In genomic region chr14:86749425-86749824, GRCm38 (mm10) we compare ENCODE assay signal across 13 mouse cellular contexts.
DNase-seq lines count a peak whose midpoint lies in the region; ATAC-seq and TF ChIP-seq lines count a peak whose summit lies in the region.
"Had no signal": no experiment of that assay in that cellular context is flagged by ENCODE, and none has a peak within 500 bp of the region (broad histone marks: within the 10 kb centered on the region; RNA-seq: fewer than 3 reads in every experiment).

No protein-coding gene starts in this region.

- H3K27ac ChIP-seq in neural tube, embryonic 12.5 days: no peak overlapping the region
- 0 out of 2 replicates have a peak overlapping the region, but pooled peaks have one; percentile 10 for H3K27ac ChIP-seq in hindbrain, embryonic 13.5 days
- H3K27ac ChIP-seq in midbrain, embryonic 14.5 days (replicated peaks; ENCODE audit: low read depth, low read length): peak overlapping the region; percentile 60; the same call in 1 of the 2 replicates
- H3K27ac ChIP-seq in kidney, adult 2 months (ENCODE audit: insufficient read depth, low read depth, low read length): no peak overlapping the region
- H3K27ac ChIP-seq: heart, embryonic 13.5 days; kidney, embryonic 15.5 days; liver, embryonic 13.5 days had no signal

- peak overlapping the region; percentile 47; the same call in 1 of the 2 replicates for H3K4me2 ChIP-seq in neural tube, embryonic 12.5 days (replicated peaks)
- 0 out of 2 replicates have a peak overlapping the region, but pooled peaks have one; percentile 46 for H3K4me2 ChIP-seq in hindbrain, embryonic 13.5 days
- H3K4me2 ChIP-seq in midbrain, embryonic 14.5 days (ENCODE audit: low read length): peak overlapping the region; percentile 46
- H3K4me2 ChIP-seq: kidney, embryonic 15.5 days; liver, embryonic 13.5 days had no signal

- no peak overlapping the region for H3K9ac ChIP-seq in neural tube, embryonic 12.5 days
- no peak overlapping the region for H3K9ac ChIP-seq in hindbrain, embryonic 13.5 days
- H3K9ac ChIP-seq in midbrain, embryonic 14.5 days (replicated peaks; ENCODE audit: low read length): no peak overlapping the region
- H3K9ac ChIP-seq: kidney, embryonic 15.5 days; liver, embryonic 13.5 days had no signal

- WGBS in neural tube, embryonic 12.5 days: 62% methylated on average over 4 of the region's 4 CpGs
- 40% methylated on average over 4 of the region's 4 CpGs for WGBS in hindbrain, embryonic 13.5 days
- WGBS in midbrain, embryonic 14.5 days: 30% methylated on average over 4 of the region's 4 CpGs
- 88% methylated on average over 4 of the region's 4 CpGs for WGBS in kidney, adult 2 months

- H3K27me3 ChIP-seq in neural tube, embryonic 12.5 days (replicated peaks): no peaks in the 10 kb centered on the region
- H3K27me3 ChIP-seq in hindbrain, embryonic 13.5 days: no peaks in the 10 kb centered on the region
- H3K27me3 ChIP-seq in midbrain, embryonic 14.5 days (ENCODE audit: control insufficient read depth, insufficient read depth, low read length): no peaks in the 10 kb centered on the region
- no peaks in the 10 kb centered on the region for H3K27me3 ChIP-seq in kidney, adult 2 months (replicated peaks; ENCODE audit: control insufficient read depth, insufficient read depth, low read length)
- H3K27me3 ChIP-seq: heart, embryonic 13.5 days; kidney, embryonic 15.5 days; liver, embryonic 13.5 days had no signal

- H3K36me3 ChIP-seq in neural tube, embryonic 12.5 days: no peaks in the 10 kb centered on the region
- H3K36me3 ChIP-seq in hindbrain, embryonic 13.5 days: no peaks in the 10 kb centered on the region
- H3K36me3 ChIP-seq in midbrain, embryonic 14.5 days (ENCODE audit: control insufficient read depth, insufficient read depth, low read length): no peaks in the 10 kb centered on the region
- no peaks in the 10 kb centered on the region for H3K36me3 ChIP-seq in kidney, adult 2 months (ENCODE audit: control insufficient read depth, insufficient read depth, low read length)
- H3K36me3 ChIP-seq: kidney, embryonic 15.5 days had no signal

- H3K9me3 ChIP-seq in neural tube, embryonic 12.5 days: no peaks in the 10 kb centered on the region
- no peaks in the 10 kb centered on the region for H3K9me3 ChIP-seq in hindbrain, embryonic 13.5 days
- H3K9me3 ChIP-seq in midbrain, embryonic 14.5 days (ENCODE audit: control insufficient read depth, low read length): no peaks in the 10 kb centered on the region
- H3K9me3 ChIP-seq: heart, embryonic 13.5 days; kidney, embryonic 15.5 days; liver, embryonic 13.5 days had no signal

- DNase-seq in neural tube, embryonic 10.5 days (ENCODE audit: extremely low spot score, low spot score): no peak
- peak; percentile 42 for DNase-seq in midbrain, embryonic 14.5 days
- no peak for DNase-seq in kidney, adult 2 months
- no peak for DNase-seq in lung, postnatal 14 days
- no peak for DNase-seq in B cell, adult 2 months
- no peak for DNase-seq in ovary, adult 18-20 months (ENCODE audit: low spot score)
- DNase-seq: gastrocnemius, postnatal 36 days; liver, embryonic 13.5 days; thymus, adult 18-20 months had no signal

- H3K4me1 ChIP-seq in neural tube, embryonic 12.5 days: peaks cover 12% of the 10 kb centered on the region
- peaks cover 17% of the 10 kb centered on the region for H3K4me1 ChIP-seq in hindbrain, embryonic 13.5 days (replicated peaks)
- H3K4me1 ChIP-seq in midbrain, embryonic 14.5 days (ENCODE audit: control insufficient read depth, insufficient read depth, low read length): peaks cover 19% of the 10 kb centered on the region
- no peaks in the 10 kb centered on the region for H3K4me1 ChIP-seq in kidney, adult 2 months (ENCODE audit: control insufficient read depth, insufficient read depth, low read length)

- H3K4me3 ChIP-seq in neural tube, embryonic 12.5 days: no peak overlapping the region
- H3K4me3 ChIP-seq in hindbrain, embryonic 13.5 days: no peak overlapping the region
- no peak overlapping the region for H3K4me3 ChIP-seq in midbrain, embryonic 14.5 days (replicated peaks; ENCODE audit: low read depth, low read length)
- H3K4me3 ChIP-seq in kidney, adult 2 months (ENCODE audit: insufficient read depth, low read depth, low read length): no peak overlapping the region
- H3K4me3 ChIP-seq: kidney, embryonic 15.5 days; liver, embryonic 13.5 days had no signal

- peak; percentile 33 for ATAC-seq in neural tube, embryonic 12.5 days (ENCODE audit: low FRiP score, low read depth)
- ATAC-seq in hindbrain, embryonic 13.5 days (ENCODE audit: low FRiP score): peak; percentile 46
- ATAC-seq in midbrain, embryonic 14.5 days (ENCODE audit: low FRiP score, low TSS enrichment): no peak

- no peak for TF ChIP-seq POLR2A in kidney, adult 2 months (IDR thresholded peaks at IDR 0.05; ENCODE audit: low read depth, low read length)

- no peak for TF ChIP-seq CTCF in kidney, adult 2 months (conservative IDR thresholded peaks at IDR 0.05; ENCODE audit: insufficient read depth, insufficient read length, low read depth, low read length)

Comparison
In these comparisons a context has a peak if more than half of its experiments do, and no peak if none do; other contexts are left out.
1. H3K27ac ChIP-seq: peak in hindbrain, embryonic 13.5 days (single experiment) and midbrain, embryonic 14.5 days (single experiment); none in neural tube, embryonic 12.5 days (single experiment) and kidney, adult 2 months (single experiment).
2. Peak in every context shown above with its lines, with median percentiles within 50 percentile points of each other: H3K4me2 ChIP-seq.